Mouse (Mus musculus) cerebellum, adult 11 months (tissue): ENCODE results near the gene Dock9.
"Not testable (repeated sequence)": the region's sequence is repeated elsewhere in the genome, so short reads cannot be mapped to it uniquely, and the experiment has no call there.

Experiments used
- DNase-seq: peaks from one replicate; pipeline ENCODE4 v3.0.0; 2022

Dock9 gene

GRCm38 (mm10) chr14:121697709-121698619 lies 99.7 kb downstream of the Dock9 start:
- DNase-seq: no peak

DNA sequence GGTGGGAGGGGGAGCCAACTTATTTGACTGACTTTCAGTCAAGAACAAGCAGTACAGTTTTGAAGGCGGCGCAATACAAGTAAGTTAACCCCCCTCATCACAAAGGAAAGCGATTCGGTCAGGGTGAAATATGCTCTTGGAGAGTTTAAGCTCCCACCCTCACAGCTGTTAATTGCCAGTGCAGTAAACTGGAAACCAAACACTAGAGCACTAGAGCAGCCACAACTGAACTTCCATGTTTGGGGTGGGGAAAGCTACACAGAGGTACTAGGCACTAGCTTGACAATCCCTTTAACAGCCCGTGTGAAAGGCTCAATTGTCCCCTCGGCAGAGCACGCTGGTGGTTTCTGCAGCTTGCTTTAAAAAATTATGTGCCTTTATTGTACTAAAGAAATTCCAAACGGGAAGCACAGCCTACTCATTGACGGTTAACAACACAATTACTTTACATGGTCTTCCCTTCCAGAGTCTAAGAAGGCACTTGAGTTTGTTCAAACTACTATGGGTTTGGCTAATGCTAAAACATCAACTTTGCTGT lies 100.4 kb downstream of the Dock9 start:
- DNase-seq: no peak

GRCm38 (mm10) chr14:121696429-121697118 lies 101.1 kb downstream of the Dock9 start:
- no peak for DNase-seq

GRCm38 (mm10) chr14:121694706-121695105 lies 102.9 kb downstream of the Dock9 start:
- DNase-seq: no peak

GRCm38 (mm10) chr14:121693991-121694594 lies 103.5 kb downstream of the Dock9 start:
- no peak for DNase-seq

- not testable (repeated sequence) for DNase-seq
Measured at GRCm38 (mm10) chr14:121689649-121690048, 108.0 kb downstream of the Dock9 start.

- DNase-seq: no peak
Measured at GRCm38 (mm10) chr14:121688175-121688574, 109.5 kb downstream of the Dock9 start.

GRCm38 (mm10) chr14:121687274-121687673 lies 110.4 kb downstream of the Dock9 start:
- no peak for DNase-seq

GRCm38 (mm10) chr14:121678913-121679312 lies 118.7 kb downstream of the Dock9 start:
- DNase-seq: no peak

GRCm38 (mm10) chr14:121678445-121678844 lies 119.2 kb downstream of the Dock9 start:
- no peak for DNase-seq

- peak; percentile 34 for DNase-seq
Measured at GRCm38 (mm10) chr14:121676596-121677330, 120.9 kb downstream of the Dock9 start.

DNA sequence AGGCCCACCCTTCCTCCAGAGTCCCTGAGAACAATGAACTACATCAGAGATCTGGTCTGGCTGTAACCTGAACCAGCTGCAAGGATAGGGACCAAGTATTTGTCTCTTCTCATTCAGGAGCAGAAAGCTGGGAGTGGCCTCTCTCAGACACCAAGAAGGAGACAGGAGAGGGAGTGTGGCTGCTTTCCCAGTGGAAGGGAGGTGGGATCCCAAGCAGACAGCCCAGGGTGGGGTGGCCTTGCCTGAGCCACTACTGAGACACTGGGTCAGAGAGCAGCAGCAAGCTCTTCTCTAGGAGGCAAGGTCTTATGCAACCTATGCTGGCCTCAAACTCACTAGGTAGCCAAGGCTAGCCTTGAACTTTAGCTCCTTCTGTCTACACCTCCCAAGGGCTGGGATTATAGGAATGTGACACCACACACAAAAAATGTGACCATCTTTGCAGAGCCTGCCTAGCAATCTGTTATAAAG lies 121.5 kb downstream of the Dock9 start:
- no peak for DNase-seq

DNA sequence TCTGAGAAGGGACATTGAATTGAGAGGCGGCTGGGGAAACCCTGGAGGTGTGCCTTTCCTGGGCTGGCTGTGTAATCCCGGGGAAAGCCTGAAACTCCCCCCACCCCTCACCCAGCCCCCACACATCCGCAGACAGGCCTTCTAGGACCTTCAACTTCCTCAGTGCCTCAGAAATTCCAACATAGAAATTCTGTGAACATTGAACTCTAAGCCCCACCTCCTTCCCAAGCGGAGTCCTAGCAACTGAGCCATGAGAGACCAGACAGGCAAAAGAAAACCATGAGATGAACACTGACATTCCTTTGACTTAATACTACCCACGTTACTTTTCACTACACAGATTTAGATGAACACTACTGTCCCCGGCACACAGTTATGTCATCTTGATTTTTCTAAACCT lies 122.1 kb downstream of the Dock9 start:
- no peak for DNase-seq

- no peak for DNase-seq
Measured at GRCm38 (mm10) chr14:121675146-121675545, 122.5 kb downstream of the Dock9 start.

DNA sequence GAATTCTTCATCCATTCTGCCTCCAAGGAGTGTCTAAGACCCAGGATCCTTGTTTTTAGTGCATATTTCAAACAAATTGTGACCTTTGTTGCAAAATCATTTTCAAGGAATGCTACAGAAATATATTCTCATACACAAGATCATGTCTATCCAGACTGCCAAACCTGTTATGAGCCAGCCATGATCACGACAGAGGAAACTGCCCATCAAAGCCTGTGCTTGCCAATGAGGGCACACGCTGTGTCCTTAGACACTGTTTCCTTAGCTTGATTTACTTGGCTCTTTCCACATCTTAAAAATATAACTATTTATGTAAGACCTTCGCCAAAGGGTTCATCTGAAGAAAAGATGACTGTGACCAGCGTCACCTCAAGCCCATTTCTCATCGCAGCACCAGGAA lies 127.6 kb downstream of the Dock9 start:
- no peak for DNase-seq

GRCm38 (mm10) chr14:121666641-121667274 lies 130.9 kb downstream of the Dock9 start:
- no peak for DNase-seq

- no peak for DNase-seq
Measured at GRCm38 (mm10) chr14:121665693-121666273, 131.9 kb downstream of the Dock9 start.

- no peak for DNase-seq
Measured at GRCm38 (mm10) chr14:121663913-121664312, 133.7 kb downstream of the Dock9 start.

DNA sequence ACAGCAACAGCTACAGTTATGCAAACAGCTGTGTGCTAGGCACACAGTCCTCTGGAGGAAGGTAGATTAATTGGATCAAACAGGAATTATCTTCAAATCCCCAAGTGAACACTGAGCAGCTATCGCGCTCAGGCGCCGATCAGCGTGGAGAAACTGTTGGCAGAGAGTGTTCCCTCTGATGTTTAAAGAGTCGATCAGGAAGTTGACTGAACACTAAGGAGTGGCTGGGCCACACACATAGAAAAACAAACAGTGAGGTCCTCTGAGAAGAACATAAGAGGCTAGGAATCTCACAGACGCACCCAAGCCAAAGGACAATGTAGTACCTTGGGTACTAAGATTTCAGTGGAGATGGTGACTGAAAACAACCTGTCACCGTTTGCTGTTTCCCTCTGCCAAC lies 136.7 kb downstream of the Dock9 start:
- DNase-seq: no peak

DNA sequence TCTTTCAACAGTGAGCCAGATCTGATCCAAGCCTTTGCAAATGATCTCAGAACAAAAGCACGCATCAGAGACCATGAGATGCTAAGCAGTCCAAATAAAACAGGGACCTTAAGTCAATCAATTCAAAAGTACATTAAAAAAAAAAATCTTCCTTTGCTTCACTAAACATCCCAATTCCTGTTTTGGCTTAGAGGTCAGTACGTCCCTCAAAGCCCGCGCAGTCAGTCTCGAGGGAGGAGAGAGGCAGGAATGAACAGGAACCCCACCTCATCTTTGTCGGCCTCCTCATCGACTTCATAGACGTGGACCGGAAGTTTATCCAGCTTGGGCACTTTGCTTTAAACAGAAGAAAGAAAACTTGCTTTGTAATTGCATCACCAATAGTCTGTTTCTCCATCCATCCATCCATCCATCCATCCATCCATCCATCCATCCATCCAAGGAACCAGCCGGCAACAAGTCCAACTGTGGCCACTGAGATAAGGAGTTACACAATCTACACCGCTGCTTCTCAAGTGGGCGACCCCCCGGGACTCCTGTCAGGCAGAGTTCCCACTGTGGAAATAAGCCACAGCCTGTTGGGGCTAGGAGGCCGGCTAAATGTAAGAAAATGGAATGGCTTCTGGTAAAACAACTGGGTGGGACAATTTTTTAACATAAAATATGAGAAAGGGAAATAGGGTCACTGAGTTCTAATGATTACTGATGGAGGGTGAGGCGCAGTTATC lies 137.3 kb downstream of the Dock9 start:
- no peak for DNase-seq
